Mouse (Mus musculus) hindbrain, postnatal 0 days (tissue): ENCODE measurements around the gene Cemip2. TPM values are rescaled to one million over a fixed set of nuclear protein-coding genes. Genes with fewer than 3 reads are reported as not detected.
A peak's percentile ranks its signal among the peaks of the same experiment; 100 is the strongest.

Experiments
- ATAC-seq: fragments of 200-750 bp; cut with Nextera tagmentation; 2 replicates; pipeline ENCODE4 v1.8.0; 2017; ENCODE audit warnings: mild to moderate bottlenecking, moderate TSS enrichment, moderate library complexity
- DNase-seq: peaks from one replicate; pipeline ENCODE4 v3.0.0-alpha.2; 2015; ENCODE audit warnings: low spot score
- H3K27ac ChIP-seq: fragments of 300-500 bp; sonication (generic); 2 replicates; pipeline ENCODE4 v1.5.1; 2014; ENCODE audit warnings: mild to moderate bottlenecking
- H3K27me3 ChIP-seq: fragments of 300-500 bp; sonication (generic); 2 replicates; pipeline ENCODE4 v1.6.1; 2014; ENCODE audit warnings: low read length, mixed read lengths; ENCODE audit not compliant: insufficient read depth
- H3K36me3 ChIP-seq: fragments of 300-500 bp; sonication (generic); 2 replicates; pipeline ENCODE4 v1.6.1; 2014; ENCODE audit warnings: low read length, mixed read lengths; ENCODE audit not compliant: insufficient read depth
- H3K4me1 ChIP-seq: fragments of 300-500 bp; sonication (generic); 2 replicates; pipeline ENCODE4 v1.6.1; 2014; ENCODE audit warnings: antibody characterized with exemption, low read length, mixed read lengths; ENCODE audit not compliant: insufficient read depth
- H3K4me2 ChIP-seq: fragments of 300-500 bp; sonication (generic); 2 replicates; pipeline ENCODE4 v1.6.1; 2014; ENCODE audit warnings: low read depth, mild to moderate bottlenecking, low read length, moderate library complexity, mixed read lengths
- H3K4me3 ChIP-seq: fragments of 300-500 bp; sonication (generic); 2 replicates; pipeline ENCODE4 v1.5.1; 2014; ENCODE audit warnings: low read length
- H3K9ac ChIP-seq: fragments of 300-500 bp; sonication (generic); replicated peaks from 2 replicates; pipeline ENCODE4 v1.6.1; 2014; ENCODE audit warnings: mild to moderate bottlenecking, low read length, moderate library complexity, mixed read lengths
- H3K9me3 ChIP-seq: fragments of 300-500 bp; sonication (generic); 2 replicates; pipeline ENCODE4 v1.6.1; 2016; ENCODE audit warnings: low read length, mixed read lengths
- CTCF ChIP-seq: IDR thresholded peaks from 2 replicates; pipeline ENCODE4 v1.5.1; 2016; ENCODE audit warnings: antibody characterized with exemption, control low read depth, low read depth
- WGBS: fragments of 180-500 bp; shearing (Covaris S2); extraction: QIAGEN DNeasy Blood & Tissue Kit; methylation state at CpG from one replicate; pipeline ENCODE4 v1.1.7; 2014; 5-methylcytosine and 5-hydroxymethylcytosine counted together
- polyA plus RNA-seq: library from polyadenylated mRNA; unstranded; fragments of >200 nt; fragmentation: Nextera tagmentation; extraction: Ambion mirVana; gene quantifications from 2 replicates; pipeline ENCODE4 v1.2.1, GENCODE M21; 2015
- total RNA-seq: library from RNA; depleted of rRNA; stranded (reverse); fragments of >200 nt; gene quantifications from 2 replicates; pipeline ENCODE4 v1.2.3, GENCODE M21; 2014

Gene Cemip2
- total and polyA plus RNA-seq, 2 experiments from 2014 or later = 11.7 to 25.1 TPM

DNA sequence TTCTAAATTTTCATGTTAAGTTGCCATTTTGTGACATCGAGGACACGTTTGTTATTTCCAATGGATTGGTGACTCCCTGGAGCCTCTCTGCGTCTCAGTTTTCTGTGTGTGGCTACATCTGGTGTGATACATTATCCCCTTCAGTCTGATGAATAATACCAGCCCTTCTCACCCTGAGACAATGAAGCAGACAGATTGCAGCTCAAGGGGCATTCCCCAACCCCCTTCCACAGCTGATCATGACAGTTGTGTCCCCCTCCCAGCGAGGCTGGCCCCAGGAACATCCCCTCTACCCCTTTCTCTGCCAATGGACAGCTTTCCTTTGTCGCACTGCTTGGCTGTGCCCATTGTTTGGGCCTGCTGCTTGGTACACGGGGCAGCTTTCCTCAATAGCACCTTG, 11.5 kb downstream of the Cemip2 start:
- Histone ChIP-seq H3K27me3 (no peaks in the 10 kb centered on the region), H3K9ac (no peak overlapping the region), H3K4me1 (peaks cover 18% of the 10 kb centered on the region), H3K4me3 (no peak overlapping the region), H3K4me2 (no peak overlapping the region), H3K27ac (peak overlapping the region; percentile 21; the same call in 1 of the 2 replicates), H3K9me3 (no peaks in the 10 kb centered on the region), H3K36me3 (0 out of 2 replicates have a peak, but pooled peaks cover 4% of the 10 kb centered on the region)
- ATAC-seq (peak; percentile 55), DNase-seq (peak; percentile 45)
- WGBS = 14% methylated on average over 6 of the region's 6 CpGs
- no peak for TF ChIP-seq CTCF

DNA sequence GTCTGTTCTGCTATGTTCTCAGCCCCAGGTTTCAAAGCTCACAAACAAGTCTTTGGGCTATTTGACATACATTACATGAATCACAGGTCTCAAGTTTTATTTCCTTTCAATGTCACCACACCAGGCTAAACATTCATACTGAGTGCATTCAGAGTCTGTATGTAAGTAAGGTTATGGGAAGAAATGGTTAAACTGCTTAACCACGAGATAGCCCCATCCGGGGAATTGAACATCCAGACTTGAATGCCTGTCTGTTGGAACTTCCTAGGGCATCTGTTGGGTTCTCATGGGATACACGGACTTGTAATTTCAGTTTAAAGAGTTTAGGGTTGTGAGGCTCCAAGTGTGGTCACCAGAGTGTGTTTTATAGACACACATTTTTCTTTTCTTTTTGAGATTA, 13.2 kb downstream of the Cemip2 start:
- H3K27ac ChIP-seq = no peak overlapping the region
- no peaks in the 10 kb centered on the region for H3K9me3 ChIP-seq
- H3K4me2 ChIP-seq = no peak overlapping the region
- no peak for TF ChIP-seq CTCF
- WGBS = 59% methylated on average over 3 of the region's 3 CpGs
- no peak overlapping the region for H3K4me3 ChIP-seq
- H3K4me1 ChIP-seq = peaks cover 15% of the 10 kb centered on the region; the same call in 1 of the 2 replicates
- H3K9ac ChIP-seq = no peak overlapping the region
- 0 out of 2 replicates have a peak, but pooled peaks cover 4% of the 10 kb centered on the region for H3K36me3 ChIP-seq
- H3K27me3 ChIP-seq = no peaks in the 10 kb centered on the region
- no peak for DNase-seq
- ATAC-seq = no peak

GRCm38 (mm10) chr19:21791826-21792225, 13.7 kb downstream of the Cemip2 start:
- H3K9me3 ChIP-seq = no peaks in the 10 kb centered on the region
- H3K4me3 ChIP-seq = no peak overlapping the region
- 61% methylated on average over 4 of the region's 4 CpGs for WGBS
- no peak for TF ChIP-seq CTCF
- no peaks in the 10 kb centered on the region for H3K27me3 ChIP-seq
- H3K9ac ChIP-seq = no peak overlapping the region
- peaks cover 15% of the 10 kb centered on the region; the same call in 1 of the 2 replicates for H3K4me1 ChIP-seq
- ATAC-seq (no peak), DNase-seq (no peak)
- no peak overlapping the region for H3K4me2 ChIP-seq
- H3K36me3 ChIP-seq = 0 out of 2 replicates have a peak, but pooled peaks cover 4% of the 10 kb centered on the region
- H3K27ac ChIP-seq = no peak overlapping the region

DNA sequence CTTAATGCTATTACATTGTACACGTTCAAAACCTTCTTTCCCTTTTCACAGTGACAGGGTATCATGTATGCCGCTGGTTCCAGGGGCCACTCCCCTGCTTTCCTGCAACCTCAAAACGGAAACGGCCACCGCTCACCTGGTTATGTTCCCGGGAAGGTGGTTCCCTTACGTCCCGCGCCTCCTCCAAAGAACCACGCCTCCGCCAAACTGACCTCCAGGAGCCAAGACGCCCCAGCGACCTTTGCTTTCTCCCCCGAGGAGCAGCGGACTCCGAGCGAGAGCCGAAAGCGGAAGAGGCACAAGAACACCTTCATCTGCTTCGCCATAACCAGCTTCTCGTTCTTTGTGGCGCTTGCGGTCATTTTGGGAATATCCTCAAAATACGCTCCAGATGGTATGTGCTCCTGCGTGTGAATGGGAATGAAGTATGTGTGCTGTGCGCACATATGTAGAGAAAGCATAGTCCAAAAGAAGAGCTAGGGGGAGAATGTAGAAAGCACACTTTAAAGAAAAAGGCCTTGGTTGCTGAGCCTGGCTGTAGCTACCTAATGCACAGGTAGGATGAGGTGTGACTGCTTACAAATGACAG, 14.5 kb downstream of the Cemip2 start:
- 0 out of 2 replicates have a peak, but pooled peaks cover 10% of the 10 kb centered on the region for H3K4me1 ChIP-seq
- DNase-seq (no peak), ATAC-seq (no peak)
- no peaks in the 10 kb centered on the region for H3K27me3 ChIP-seq
- H3K4me2 ChIP-seq = no peak overlapping the region
- H3K4me3 ChIP-seq = no peak overlapping the region
- TF ChIP-seq CTCF = no peak
- H3K36me3 ChIP-seq = 0 out of 2 replicates have a peak, but pooled peaks cover 4% of the 10 kb centered on the region
- 91% methylated on average over 26 of the region's 26 CpGs for WGBS
- H3K9me3 ChIP-seq = no peaks in the 10 kb centered on the region
- no peak overlapping the region for H3K9ac ChIP-seq
- H3K27ac ChIP-seq = no peak overlapping the region

- Histone ChIP-seq H3K4me2 (no peak overlapping the region), H3K27me3 (no peaks in the 10 kb centered on the region), H3K36me3 (0 out of 2 replicates have a peak, but pooled peaks cover 4% of the 10 kb centered on the region), H3K27ac (no peak overlapping the region), H3K4me3 (no peak overlapping the region), H3K9me3 (no peaks in the 10 kb centered on the region), H3K9ac (no peak overlapping the region), H3K4me1 (peaks cover 12% of the 10 kb centered on the region; the same call in 1 of the 2 replicates)
- DNase-seq = no peak
- WGBS = 95% methylated on average over 3 of the region's 3 CpGs
- no peak for ATAC-seq
- TF ChIP-seq CTCF = no peak
These were observed 16.4 kb downstream of the Cemip2 start for GRCm38 (mm10) chr19:21794569-21794968.

DNA sequence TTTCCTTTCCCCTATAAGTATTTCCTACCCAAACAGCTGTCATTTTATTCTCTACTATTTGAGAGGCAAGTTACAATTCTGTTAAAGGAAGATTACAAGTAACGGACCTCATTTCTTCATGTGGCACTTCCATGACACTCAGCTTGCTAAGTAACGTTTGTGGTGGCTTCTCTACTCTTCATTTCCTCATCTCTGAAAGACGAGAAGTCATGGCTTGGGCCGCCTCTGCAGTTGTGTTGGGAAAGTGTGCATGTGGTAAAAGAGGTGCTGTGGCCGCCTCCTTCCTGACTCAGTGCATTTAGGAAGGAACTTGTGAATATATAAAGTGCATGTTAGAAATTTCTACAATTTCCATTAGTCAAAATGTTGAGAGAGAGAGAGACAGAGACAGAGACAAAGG, 18.2 kb downstream of the Cemip2 start:
- no peaks in the 10 kb centered on the region for H3K9me3 ChIP-seq
- DNase-seq = no peak
- no peak overlapping the region for H3K4me3 ChIP-seq
- WGBS = 92% methylated on average over 5 of the region's 5 CpGs
- H3K36me3 ChIP-seq = peaks cover 9% of the 10 kb centered on the region; the same call in 1 of the 2 replicates
- H3K27ac ChIP-seq = no peak overlapping the region
- H3K9ac ChIP-seq = no peak overlapping the region
- H3K4me2 ChIP-seq = no peak overlapping the region
- no peaks in the 10 kb centered on the region for H3K27me3 ChIP-seq
- TF ChIP-seq CTCF = no peak
- peaks cover 8% of the 10 kb centered on the region; the same call in 1 of the 2 replicates for H3K4me1 ChIP-seq
- ATAC-seq = no peak

GRCm38 (mm10) chr19:21798700-21799099, 20.6 kb downstream of the Cemip2 start:
- WGBS = 22% methylated on average over 3 of the region's 3 CpGs
- DNase-seq (peak; percentile 62), ATAC-seq (peak; percentile 61; the same call in 1 of the 2 replicates)
- no peak overlapping the region for H3K9ac ChIP-seq
- H3K27ac ChIP-seq = no peak overlapping the region
- peaks cover 22% of the 10 kb centered on the region; the same call in 1 of the 2 replicates for H3K36me3 ChIP-seq
- no peak overlapping the region for H3K4me2 ChIP-seq
- TF ChIP-seq CTCF = no peak
- H3K4me3 ChIP-seq = no peak overlapping the region
- H3K27me3 ChIP-seq = no peaks in the 10 kb centered on the region
- H3K9me3 ChIP-seq = no peaks in the 10 kb centered on the region
- peaks cover 8% of the 10 kb centered on the region; the same call in 1 of the 2 replicates for H3K4me1 ChIP-seq
